Mouse (Mus musculus) limb, embryonic 14.5 days (tissue): Measurements from ENCODE around the gene Tpm3. TPM values are rescaled to one million over a fixed set of nuclear protein-coding genes. Genes with fewer than 3 reads are reported as not detected.

Experiments
- ATAC-seq: fragments of 200-750 bp; cut with Nextera tagmentation; 2 replicates; pipeline ENCODE4 v1.8.0; 2017; ENCODE audit warnings: low read depth, moderate number of reproducible peaks, moderate TSS enrichment; ENCODE audit not compliant: low FRiP score
- DNase-seq: peaks from one replicate; pipeline ENCODE4 v3.0.0-alpha.2; 2015; ENCODE audit warnings: low spot score
- H3K27ac ChIP-seq: fragments of 300-500 bp; sonication (generic); replicated peaks from 2 replicates; pipeline ENCODE4 v1.5.1; 2014; ENCODE audit warnings: low read depth, mild to moderate bottlenecking, low read length, moderate library complexity, mixed read lengths
- H3K27me3 ChIP-seq: fragments of 300-500 bp; sonication (generic); 2 replicates; pipeline ENCODE4 v1.6.1; 2014; ENCODE audit warnings: low read length, mixed read lengths; ENCODE audit not compliant: control insufficient read depth, insufficient read depth
- H3K36me3 ChIP-seq: fragments of 300-500 bp; sonication (generic); 2 replicates; pipeline ENCODE4 v1.6.1; 2014; ENCODE audit warnings: mild to moderate bottlenecking, low read length, moderate library complexity, mixed read lengths; ENCODE audit not compliant: control insufficient read depth, insufficient read depth
- H3K4me1 ChIP-seq: fragments of 300-500 bp; sonication (generic); 2 replicates; pipeline ENCODE4 v1.6.1; 2014; ENCODE audit warnings: antibody characterized with exemption, low read length, mixed read lengths; ENCODE audit not compliant: control insufficient read depth, insufficient read depth
- H3K4me2 ChIP-seq: fragments of 300-500 bp; sonication (generic); replicated peaks from 2 replicates; pipeline ENCODE4 v1.6.1; 2014; ENCODE audit warnings: low read depth, mild to moderate bottlenecking, low read length, moderate library complexity; ENCODE audit not compliant: severe bottlenecking
- H3K4me3 ChIP-seq: fragments of 300-500 bp; sonication (generic); replicated peaks from 2 replicates; pipeline ENCODE4 v1.5.1; 2014; ENCODE audit warnings: low read length
- H3K9ac ChIP-seq: fragments of 300-500 bp; sonication (generic); 2 replicates; pipeline ENCODE4 v1.6.1; 2014; ENCODE audit warnings: mild to moderate bottlenecking, low read depth, low read length, moderate library complexity; ENCODE audit not compliant: severe bottlenecking
- H3K9me3 ChIP-seq: fragments of 300-500 bp; sonication (generic); 2 replicates; pipeline ENCODE4 v1.6.1; 2016; ENCODE audit warnings: low read length; ENCODE audit not compliant: control insufficient read depth
- POLR2A ChIP-seq: fragments of 200-500 bp; IDR thresholded peaks from 2 replicates; pipeline ENCODE4 v1.8.0; 2012; ENCODE audit warnings: inconsistent platforms, mild to moderate bottlenecking, moderate library complexity, borderline replicate concordance; ENCODE audit not compliant: insufficient read depth, insufficient read length; ENCODE audit errors: extremely low read depth
- WGBS: fragments of 180-500 bp; shearing (Covaris S2); extraction: QIAGEN DNeasy Blood & Tissue Kit; methylation state at CpG from one replicate; pipeline ENCODE4 v1.1.7; 2014; 5-methylcytosine and 5-hydroxymethylcytosine counted together
- microRNA counts: library from miRNA; unstranded; fragments of <30 nt; microRNA quantifications from one replicate; lab custom pipeline; 2016
- microRNA-seq: library from miRNA; unstranded; fragments of <30 nt; microRNA quantifications from one replicate; pipeline ENCODE4, GENCODE M21; 2016
- polyA plus RNA-seq, 2 experiments: library from polyadenylated mRNA; depleted of rRNA in 1 of 2; stranded (reverse) in 1 of 2; unstranded in 1 of 2; fragments of >200 nt; fragmentation: Nextera tagmentation in 1 of 2; extraction: Ambion mirVana in 1 of 2; gene quantifications; 2 replicates each; pipeline versions ENCODE4 v1.2.1 to v1.2.3; 2012 to 2014

Tpm3 gene
- polyA plus RNA-seq, 2 experiments, result 269 to 436 TPM

DNA sequence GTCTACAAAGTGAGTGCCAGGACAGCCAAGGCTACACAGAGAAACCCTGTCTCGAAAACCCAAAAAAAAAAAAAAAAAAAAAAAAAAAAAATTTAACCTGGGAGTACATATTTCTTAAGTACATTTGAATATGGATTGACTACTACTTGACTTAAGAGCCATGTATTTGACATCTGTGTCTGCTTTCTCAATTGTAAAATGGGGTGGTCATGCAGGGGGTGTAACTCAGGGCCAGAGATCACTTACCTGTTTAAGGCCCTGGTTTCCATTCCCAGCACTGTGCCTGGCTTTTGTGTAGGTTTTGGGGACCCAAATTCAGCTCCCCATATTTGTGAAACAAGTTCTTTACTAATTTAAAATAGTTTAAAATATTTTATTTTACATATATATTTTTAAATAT, 65.2 kb downstream of the Tpm3 start:
- H3K4me1 ChIP-seq, result no peaks in the 10 kb centered on the region
- no peak for TF ChIP-seq POLR2A
- H3K27ac ChIP-seq, result no peak overlapping the region
- H3K9me3 ChIP-seq, result no peaks in the 10 kb centered on the region
- no peak overlapping the region for H3K4me3 ChIP-seq
- no peak for DNase-seq
- H3K9ac ChIP-seq, result no peak overlapping the region
- no peaks in the 10 kb centered on the region for H3K27me3 ChIP-seq
- WGBS, result 70% methylated on average over 1 of the region's 1 CpGs
- no peak overlapping the region for H3K4me2 ChIP-seq
- H3K36me3 ChIP-seq, result no peaks in the 10 kb centered on the region
- ATAC-seq, result no peak

DNA sequence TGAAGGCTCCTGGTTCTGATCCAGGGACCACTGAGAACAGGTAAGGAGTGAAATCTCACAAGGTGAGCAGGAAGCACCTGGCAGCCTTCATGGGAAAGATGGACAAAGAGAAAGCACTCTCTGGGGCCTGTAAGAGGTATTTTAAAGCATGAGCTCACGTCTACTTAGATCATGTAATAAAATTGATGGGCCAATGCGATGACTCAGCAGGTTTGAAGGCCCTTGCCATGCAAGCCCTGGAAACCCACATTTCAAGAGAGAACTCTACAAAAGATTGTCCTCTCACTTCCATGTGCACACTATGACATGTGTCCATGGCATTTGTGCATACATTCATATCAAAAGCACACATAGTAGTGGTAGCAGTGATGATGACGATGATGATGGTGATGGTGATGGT, 67.5 kb downstream of the Tpm3 start:
- Histone ChIP-seq H3K27me3 (no peaks in the 10 kb centered on the region), H3K4me3 (no peak overlapping the region), H3K4me1 (no peaks in the 10 kb centered on the region), H3K36me3 (no peaks in the 10 kb centered on the region), H3K9ac (no peak overlapping the region), H3K4me2 (no peak overlapping the region), H3K9me3 (no peaks in the 10 kb centered on the region), H3K27ac (no peak overlapping the region)
- no peak for TF ChIP-seq POLR2A
- DNase-seq, result no peak
- WGBS, result 85% methylated on average over 3 of the region's 3 CpGs
- ATAC-seq, result no peak

- no peaks in the 10 kb centered on the region for H3K9me3 ChIP-seq
- H3K9ac ChIP-seq, result no peak overlapping the region
- DNase-seq (no peak), ATAC-seq (no peak)
- no peak overlapping the region for H3K4me2 ChIP-seq
- no peaks in the 10 kb centered on the region for H3K27me3 ChIP-seq
- no peaks in the 10 kb centered on the region for H3K36me3 ChIP-seq
- H3K27ac ChIP-seq, result no peak overlapping the region
- no peak overlapping the region for H3K4me3 ChIP-seq
- TF ChIP-seq POLR2A, result no peak
- no peaks in the 10 kb centered on the region for H3K4me1 ChIP-seq
- WGBS, result 74% methylated on average over 3 of the region's 3 CpGs
Observed at GRCm38 (mm10) chr3:90145461-90145860, 73.0 kb downstream of the Tpm3 start.

- no peak overlapping the region for H3K9ac ChIP-seq
- 93% methylated on average over 1 of the region's 1 CpGs for WGBS
- H3K4me1 ChIP-seq, result no peaks in the 10 kb centered on the region
Observed at GRCm38 (mm10) chr3:90146651-90147050, 74.2 kb downstream of the Tpm3 start.

More at GRCm38 (mm10) chr3:90146651-90147050, 74.2 kb downstream of the Tpm3 start:
- Histone ChIP-seq H3K27me3 (no peaks in the 10 kb centered on the region), H3K9me3 (no peaks in the 10 kb centered on the region), H3K27ac (no peak overlapping the region), H3K4me2 (no peak overlapping the region), H3K4me3 (no peak overlapping the region), H3K36me3 (no peaks in the 10 kb centered on the region)
- TF ChIP-seq POLR2A, result no peak
- ATAC-seq, result no peak
- DNase-seq, result no peak

MicroRNAs within 50 kb of the gene (microRNA counts, 519-probe panel; counts per million panel counts)
- microRNA mmu-miR-190b (lab: Ali Mortazavi, UCI), result 3,516 counts per million, percentile 70 among the panel's probes with 10 or more counts

Small RNAs within 50 kb of the gene (microRNA-seq; reads per million reads assigned to microRNA genes)
- 8.2 reads per million, percentile 19 among the genes with 10 or more reads in this experiment for gene Mir190b

Other genes starting within 250 kb of the Tpm3 start
- gene She, start 241.3 kb upstream of the Tpm3 start, polyA plus RNA-seq (2012; rRNA removed), result 2.9 TPM in 2 replicates
- 4.7 and 4.9 TPM in 2 replicates for gene She, start 241.3 kb upstream of the Tpm3 start, polyA plus RNA-seq (2014; fragmentation: Nextera tagmentation; extraction: Ambion mirVana)
- gene Il6ra, start 159.5 kb upstream of the Tpm3 start, polyA plus RNA-seq (2012; rRNA removed), result 1.1 and 1.2 TPM in 2 replicates
- 1.3 and 1.5 TPM in 2 replicates for gene Il6ra, start 159.5 kb upstream of the Tpm3 start, polyA plus RNA-seq (2014; fragmentation: Nextera tagmentation; extraction: Ambion mirVana)
- 88.4 and 110 TPM in 2 replicates for gene Atp8b2, start 109.1 kb upstream of the Tpm3 start, polyA plus RNA-seq (2012; rRNA removed)
- 20.5 and 24.6 TPM in 2 replicates for gene Atp8b2, start 109.1 kb upstream of the Tpm3 start, polyA plus RNA-seq (2014; fragmentation: Nextera tagmentation; extraction: Ambion mirVana)
- gene Hax1, start 73.9 kb upstream of the Tpm3 start, polyA plus RNA-seq (2012; rRNA removed), result 110 and 121 TPM in 2 replicates
- gene Hax1, start 73.9 kb upstream of the Tpm3 start, polyA plus RNA-seq (2014; fragmentation: Nextera tagmentation; extraction: Ambion mirVana), result 135 and 139 TPM in 2 replicates
- gene 4933434E20Rik, start 21.0 kb upstream of the Tpm3 start, polyA plus RNA-seq (2012; rRNA removed), result 62.2 and 69.4 TPM in 2 replicates
- 133 and 139 TPM in 2 replicates for gene 4933434E20Rik, start 21.0 kb upstream of the Tpm3 start, polyA plus RNA-seq (2014; fragmentation: Nextera tagmentation; extraction: Ambion mirVana)
- 205 and 239 TPM in 2 replicates for gene Ubap2l, start 20.0 kb upstream of the Tpm3 start, polyA plus RNA-seq (2012; rRNA removed)
- gene Ubap2l, start 20.0 kb upstream of the Tpm3 start, polyA plus RNA-seq (2014; fragmentation: Nextera tagmentation; extraction: Ambion mirVana), result 214 and 235 TPM in 2 replicates
- 2.5 and 2.6 TPM in 2 replicates for gene Nup210l, start 31.5 kb downstream of the Tpm3 start, polyA plus RNA-seq (2012; rRNA removed)
- 0.30 and 0.47 TPM in 2 replicates for gene Nup210l, start 31.5 kb downstream of the Tpm3 start, polyA plus RNA-seq (2014; fragmentation: Nextera tagmentation; extraction: Ambion mirVana)
- gene Rps27, start 141.0 kb downstream of the Tpm3 start, polyA plus RNA-seq (2012; rRNA removed), result 3,285 and 4,392 TPM in 2 replicates
- 2,297 and 2,465 TPM in 2 replicates for gene Rps27, start 141.0 kb downstream of the Tpm3 start, polyA plus RNA-seq (2014; fragmentation: Nextera tagmentation; extraction: Ambion mirVana)
- 23.8 and 35.8 TPM in 2 replicates for gene Rab13, start 141.0 kb downstream of the Tpm3 start, polyA plus RNA-seq (2012; rRNA removed)
- gene Rab13, start 141.0 kb downstream of the Tpm3 start, polyA plus RNA-seq (2014; fragmentation: Nextera tagmentation; extraction: Ambion mirVana), result 17.8 and 21.8 TPM in 2 replicates
- gene Jtb, start 158.9 kb downstream of the Tpm3 start, polyA plus RNA-seq (2012; rRNA removed), result 74.2 and 78.2 TPM in 2 replicates
- gene Jtb, start 158.9 kb downstream of the Tpm3 start, polyA plus RNA-seq (2014; fragmentation: Nextera tagmentation; extraction: Ambion mirVana), result 120 and 130 TPM in 2 replicates
- gene Creb3l4, start 170.9 kb downstream of the Tpm3 start, polyA plus RNA-seq (2012; rRNA removed), result 6.3 and 6.4 TPM in 2 replicates
- gene Creb3l4, start 170.9 kb downstream of the Tpm3 start, polyA plus RNA-seq (2014; fragmentation: Nextera tagmentation; extraction: Ambion mirVana), result 6.7 and 10.0 TPM in 2 replicates
- gene Slc39a1, start 175.5 kb downstream of the Tpm3 start, polyA plus RNA-seq (2012; rRNA removed), result 56.8 and 66.4 TPM in 2 replicates
- gene Slc39a1, start 175.5 kb downstream of the Tpm3 start, polyA plus RNA-seq (2014; fragmentation: Nextera tagmentation; extraction: Ambion mirVana), result 104 and 111 TPM in 2 replicates
- 71.8 and 109 TPM in 2 replicates for gene Crtc2, start 181.5 kb downstream of the Tpm3 start, polyA plus RNA-seq (2012; rRNA removed)
- 17.5 and 18.1 TPM in 2 replicates for gene Crtc2, start 181.5 kb downstream of the Tpm3 start, polyA plus RNA-seq (2014; fragmentation: Nextera tagmentation; extraction: Ambion mirVana)
- 21.3 and 25.7 TPM in 2 replicates for gene Dennd4b, start 192.5 kb downstream of the Tpm3 start, polyA plus RNA-seq (2012; rRNA removed)
- 3.6 and 6.4 TPM in 2 replicates for gene Dennd4b, start 192.5 kb downstream of the Tpm3 start, polyA plus RNA-seq (2014; fragmentation: Nextera tagmentation; extraction: Ambion mirVana)
- 39.9 and 44.6 TPM in 2 replicates for gene Gatad2b, start 220.5 kb downstream of the Tpm3 start, polyA plus RNA-seq (2012; rRNA removed)
- 16.8 and 17.6 TPM in 2 replicates for gene Gatad2b, start 220.5 kb downstream of the Tpm3 start, polyA plus RNA-seq (2014; fragmentation: Nextera tagmentation; extraction: Ambion mirVana)